Mouse (Mus musculus): Measurements from ENCODE around the gene Ano9. TPM values are rescaled to one million over a fixed set of nuclear protein-coding genes. Genes with fewer than 3 reads are reported as not detected.

Gene Ano9
- not detected in 2 replicates for polyA plus RNA-seq (2012; ENCODE audit: insufficient read depth, insufficient read length, missing spikeins)

DNA sequence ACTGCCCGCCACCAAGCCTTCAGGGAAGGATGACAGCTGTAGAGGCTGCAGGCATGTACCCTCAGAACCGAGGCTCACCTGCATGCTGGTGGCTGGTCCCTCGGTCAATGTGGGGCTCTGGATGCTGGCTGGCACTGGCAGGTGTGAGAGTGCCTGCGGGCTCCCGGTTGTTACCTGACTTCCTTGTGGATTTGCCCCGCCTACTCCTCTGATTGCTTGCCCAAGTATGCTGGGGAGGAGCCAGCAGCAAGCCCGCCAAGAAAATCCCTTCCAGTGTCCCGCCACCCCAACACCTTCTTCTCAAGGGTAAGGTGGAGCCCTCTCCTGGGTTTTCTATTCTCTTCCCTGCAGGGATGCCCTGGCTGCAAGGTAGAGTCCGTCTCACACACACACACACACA is at the start of gene Ano9:
Ano9 (minus strand) TSS at position 171 of the 400 bp plus-strand sequence.
- Histone ChIP-seq H3K4me1 (ENCODE audit: control insufficient read depth, insufficient read depth, insufficient read length, low read length) (peaks cover 6% of the 10 kb centered on the region; the same call in 1 of the 2 replicates), H3K27ac (replicated peaks; ENCODE audit: low read depth, low read length) (no peak within 1 kb of the TSS), H3K4me3 (ENCODE audit: insufficient read depth, low read depth, low read length) (no peak within 1 kb of the TSS)

DNA sequence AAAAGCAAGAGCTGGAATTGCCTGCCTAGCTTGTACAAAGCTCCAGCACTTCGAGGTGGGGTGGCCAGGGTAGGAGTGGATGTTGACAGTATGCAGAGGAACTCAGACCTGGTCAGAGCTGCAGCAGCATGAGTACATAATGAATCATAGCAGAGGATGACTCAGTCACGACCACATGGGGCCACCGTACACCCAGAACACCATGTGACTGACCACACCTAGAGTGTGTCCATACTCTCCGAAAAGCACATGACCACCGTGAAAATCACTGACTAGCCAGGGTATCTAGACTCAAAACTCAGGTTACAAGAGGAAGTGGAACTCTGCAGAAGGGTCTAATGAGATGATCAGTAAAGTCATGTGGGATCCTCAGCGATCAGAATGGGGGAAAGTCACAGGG is 47.2 kb upstream of the Ano9 start:
- Histone ChIP-seq H3K4me1 (ENCODE audit: control insufficient read depth, insufficient read depth, insufficient read length, low read length) (peaks cover 7% of the 10 kb centered on the region; the same call in 1 of the 2 replicates), H3K4me3 (ENCODE audit: insufficient read depth, low read depth, low read length) (no peak overlapping the region), H3K27ac (replicated peaks; ENCODE audit: low read depth, low read length) (no peak overlapping the region)

- peaks cover 7% of the 10 kb centered on the region; the same call in 1 of the 2 replicates for H3K4me1 ChIP-seq (ENCODE audit: control insufficient read depth, insufficient read depth, insufficient read length, low read length)
- H3K4me3 ChIP-seq (ENCODE audit: insufficient read depth, low read depth, low read length), result no peak overlapping the region
- no peak overlapping the region for H3K27ac ChIP-seq (replicated peaks; ENCODE audit: low read depth, low read length)
Observed at GRCm38 (mm10) chr7:141164397-141164796, 46.8 kb upstream of the Ano9 start.

DNA sequence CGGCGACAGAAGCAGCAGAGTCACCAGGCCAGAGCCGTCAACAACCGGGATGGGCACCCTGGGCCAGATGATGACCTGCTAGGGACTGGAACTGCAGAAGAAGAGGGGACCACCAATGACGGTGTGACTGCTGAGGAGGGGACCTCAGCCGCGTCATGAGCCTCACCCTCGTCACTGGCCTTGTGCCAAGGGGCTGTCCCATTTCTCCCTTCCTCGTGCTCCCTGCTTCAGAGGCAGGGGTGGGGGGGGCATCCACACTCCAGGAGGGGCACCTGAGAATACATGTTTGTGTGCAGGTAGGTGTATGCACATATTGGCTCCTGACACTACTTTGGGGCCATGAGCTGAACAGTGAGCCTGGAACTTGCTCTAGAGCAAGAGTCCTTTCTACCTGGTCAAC is 37.8 kb upstream of the Ano9 start:
- no peaks in the 10 kb centered on the region for H3K4me1 ChIP-seq (ENCODE audit: control insufficient read depth, insufficient read depth, insufficient read length, low read length)
- H3K27ac ChIP-seq (replicated peaks; ENCODE audit: low read depth, low read length), result no peak overlapping the region
- no peak overlapping the region for H3K4me3 ChIP-seq (ENCODE audit: insufficient read depth, low read depth, low read length)

GRCm38 (mm10) chr7:141148639-141149038 is 31.0 kb upstream of the Ano9 start:
- no peak overlapping the region for H3K4me3 ChIP-seq (ENCODE audit: insufficient read depth, low read depth, low read length)

DNA sequence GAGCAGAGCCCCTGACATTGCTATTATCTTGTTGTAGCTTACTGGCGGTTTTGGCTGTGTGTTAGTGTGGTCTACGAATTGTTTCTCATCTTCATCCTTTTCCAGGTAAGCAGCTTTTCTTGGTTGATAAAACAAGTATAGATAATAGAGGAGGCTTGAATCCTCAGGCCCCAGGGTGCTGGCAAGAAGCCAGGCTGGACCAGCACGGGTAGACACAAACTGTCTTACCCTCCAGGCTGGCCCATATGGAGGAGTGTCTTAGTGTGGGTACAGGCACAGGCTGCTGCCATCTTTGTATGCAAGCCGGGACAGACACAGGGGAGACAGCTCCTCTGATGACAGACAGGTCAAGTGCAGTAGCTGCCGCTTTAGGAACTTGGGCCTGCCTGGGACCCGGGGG is 29.4 kb upstream of the Ano9 start:
- Histone ChIP-seq H3K4me1 (ENCODE audit: control insufficient read depth, insufficient read depth, insufficient read length, low read length) (no peaks in the 10 kb centered on the region), H3K4me3 (ENCODE audit: insufficient read depth, low read depth, low read length) (no peak overlapping the region), H3K27ac (replicated peaks; ENCODE audit: low read depth, low read length) (no peak overlapping the region)

More at GRCm38 (mm10) chr7:141148639-141149038, 31.0 kb upstream of the Ano9 start:
- Histone ChIP-seq H3K27ac (replicated peaks; ENCODE audit: low read depth, low read length) (no peak overlapping the region), H3K4me1 (ENCODE audit: control insufficient read depth, insufficient read depth, insufficient read length, low read length) (no peaks in the 10 kb centered on the region)

DNA sequence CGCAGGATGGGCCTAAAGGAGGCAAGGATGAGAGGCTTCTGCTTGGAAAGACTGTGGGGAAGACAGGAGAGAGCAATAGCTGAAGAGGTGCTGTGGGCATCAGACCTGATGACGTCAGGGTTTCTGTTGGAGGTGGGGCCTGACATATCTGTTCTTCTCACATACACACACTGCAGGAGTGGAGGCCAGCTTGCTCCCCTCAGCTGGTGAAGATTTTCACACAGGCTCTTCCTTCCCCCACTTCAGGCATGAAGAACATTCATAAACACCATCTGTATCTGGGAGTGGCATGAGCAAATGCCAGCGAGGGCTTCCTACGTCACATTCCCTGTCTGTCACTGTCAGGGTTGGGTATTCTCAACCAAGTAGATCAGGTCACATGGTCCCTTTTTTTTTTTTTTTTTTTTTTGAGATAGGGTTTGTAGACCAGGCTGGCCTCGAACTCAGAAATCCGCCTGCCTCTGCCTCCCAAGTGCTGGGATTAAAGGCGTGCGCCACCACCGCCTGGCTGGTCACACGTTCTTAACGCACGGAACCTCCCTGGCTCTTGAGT is 28.5 kb upstream of the Ano9 start:
- Histone ChIP-seq H3K4me1 (ENCODE audit: control insufficient read depth, insufficient read depth, insufficient read length, low read length) (no peaks in the 10 kb centered on the region), H3K4me3 (ENCODE audit: insufficient read depth, low read depth, low read length) (no peak overlapping the region), H3K27ac (replicated peaks; ENCODE audit: low read depth, low read length) (no peak overlapping the region)

DNA sequence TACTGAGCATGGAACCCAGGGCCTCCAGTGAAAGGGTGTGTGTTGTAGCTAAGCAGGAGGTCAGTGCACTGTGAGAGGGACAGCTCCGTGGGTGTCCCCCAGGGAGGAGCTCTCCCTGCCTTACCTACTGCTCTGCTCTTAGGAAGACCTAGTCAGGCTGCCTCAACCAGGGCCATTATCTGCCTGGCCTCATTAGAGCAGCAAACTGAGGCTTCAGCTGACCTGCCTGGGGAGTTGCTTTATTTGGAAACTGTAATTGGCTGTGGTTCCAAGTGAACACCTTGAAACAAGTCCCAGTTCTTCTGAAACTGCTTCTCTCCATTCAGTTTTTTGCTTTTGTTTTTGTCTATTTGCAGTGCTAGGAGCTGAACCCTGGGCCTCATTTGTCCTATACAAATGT is 27.8 kb upstream of the Ano9 start:
- Histone ChIP-seq H3K27ac (replicated peaks; ENCODE audit: low read depth, low read length) (no peak overlapping the region), H3K4me1 (ENCODE audit: control insufficient read depth, insufficient read depth, insufficient read length, low read length) (no peaks in the 10 kb centered on the region), H3K4me3 (ENCODE audit: insufficient read depth, low read depth, low read length) (no peak overlapping the region)

DNA sequence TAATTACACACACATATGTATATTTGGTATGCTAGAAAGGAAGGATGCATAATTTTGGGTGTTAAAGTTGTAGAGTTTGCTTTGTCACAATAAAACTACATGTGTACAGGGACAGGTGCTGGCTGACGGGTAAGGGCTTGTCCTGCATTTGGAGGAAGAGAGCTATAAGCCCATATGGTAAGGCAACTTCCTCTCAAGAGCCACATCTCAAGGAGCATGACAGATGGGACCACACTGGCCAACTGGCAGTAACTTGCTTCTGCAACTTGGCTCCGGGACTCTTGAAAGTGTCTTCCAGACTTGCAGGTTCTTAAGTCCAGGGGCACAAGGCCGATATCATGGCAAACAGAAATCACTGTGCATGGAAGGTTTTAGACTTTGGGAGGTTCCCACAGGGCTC is 27.0 kb upstream of the Ano9 start:
- Histone ChIP-seq H3K4me1 (ENCODE audit: control insufficient read depth, insufficient read depth, insufficient read length, low read length) (no peaks in the 10 kb centered on the region), H3K4me3 (ENCODE audit: insufficient read depth, low read depth, low read length) (no peak overlapping the region), H3K27ac (replicated peaks; ENCODE audit: low read depth, low read length) (no peak overlapping the region)

- Histone ChIP-seq H3K27ac (replicated peaks; ENCODE audit: low read depth, low read length) (no peak overlapping the region), H3K4me3 (ENCODE audit: insufficient read depth, low read depth, low read length) (no peak overlapping the region), H3K4me1 (ENCODE audit: control insufficient read depth, insufficient read depth, insufficient read length, low read length) (no peaks in the 10 kb centered on the region)
Observed at GRCm38 (mm10) chr7:141143861-141144260, 26.3 kb upstream of the Ano9 start.

DNA sequence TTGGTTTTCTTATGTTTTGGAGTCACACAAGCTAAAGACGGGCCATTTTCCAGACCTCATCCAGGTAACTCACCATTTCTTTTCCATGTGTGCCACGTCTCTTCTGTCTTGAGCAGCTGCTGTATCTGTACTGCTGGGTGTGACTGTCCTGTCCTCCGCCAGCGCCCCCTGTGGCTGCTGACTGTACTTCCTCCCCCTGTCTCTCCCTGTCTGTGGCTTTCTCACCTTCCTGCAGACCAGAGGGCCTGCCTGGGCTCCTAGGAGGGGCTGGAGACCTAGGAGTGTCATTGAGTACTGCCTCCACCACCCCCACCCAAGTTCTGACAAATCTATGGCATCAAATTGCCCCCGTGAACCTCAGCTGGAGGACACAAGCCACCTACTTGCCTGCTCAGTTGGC is 25.5 kb upstream of the Ano9 start:
- H3K4me1 ChIP-seq (ENCODE audit: control insufficient read depth, insufficient read depth, insufficient read length, low read length), result no peaks in the 10 kb centered on the region
- no peak overlapping the region for H3K4me3 ChIP-seq (ENCODE audit: insufficient read depth, low read depth, low read length)

DNA sequence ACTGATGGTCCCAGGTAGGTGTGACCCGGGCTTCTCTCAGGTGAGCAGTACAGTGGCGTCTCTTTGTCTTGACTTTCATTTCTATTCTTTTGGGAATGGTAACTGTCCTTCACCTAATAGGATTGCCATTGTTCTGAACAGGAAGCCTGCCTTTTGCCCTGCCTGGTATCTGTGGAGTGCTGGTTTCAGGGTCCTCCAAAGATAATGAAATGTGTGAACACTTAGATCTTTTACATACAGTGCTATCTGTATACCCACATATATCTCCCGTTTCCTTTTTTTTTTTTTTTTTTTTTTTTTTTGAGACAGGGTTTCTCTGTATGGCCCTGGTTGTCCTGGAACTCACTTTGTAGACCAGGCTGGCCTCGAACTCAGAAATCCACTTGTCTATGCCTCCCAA is 23.7 kb upstream of the Ano9 start:
- Histone ChIP-seq H3K4me1 (ENCODE audit: control insufficient read depth, insufficient read depth, insufficient read length, low read length) (no peaks in the 10 kb centered on the region), H3K27ac (replicated peaks; ENCODE audit: low read depth, low read length) (no peak overlapping the region), H3K4me3 (ENCODE audit: insufficient read depth, low read depth, low read length) (no peak overlapping the region)

More for the DNA sequence above, 25.5 kb upstream of the Ano9 start:
- no peak overlapping the region for H3K27ac ChIP-seq (replicated peaks; ENCODE audit: low read depth, low read length)

DNA sequence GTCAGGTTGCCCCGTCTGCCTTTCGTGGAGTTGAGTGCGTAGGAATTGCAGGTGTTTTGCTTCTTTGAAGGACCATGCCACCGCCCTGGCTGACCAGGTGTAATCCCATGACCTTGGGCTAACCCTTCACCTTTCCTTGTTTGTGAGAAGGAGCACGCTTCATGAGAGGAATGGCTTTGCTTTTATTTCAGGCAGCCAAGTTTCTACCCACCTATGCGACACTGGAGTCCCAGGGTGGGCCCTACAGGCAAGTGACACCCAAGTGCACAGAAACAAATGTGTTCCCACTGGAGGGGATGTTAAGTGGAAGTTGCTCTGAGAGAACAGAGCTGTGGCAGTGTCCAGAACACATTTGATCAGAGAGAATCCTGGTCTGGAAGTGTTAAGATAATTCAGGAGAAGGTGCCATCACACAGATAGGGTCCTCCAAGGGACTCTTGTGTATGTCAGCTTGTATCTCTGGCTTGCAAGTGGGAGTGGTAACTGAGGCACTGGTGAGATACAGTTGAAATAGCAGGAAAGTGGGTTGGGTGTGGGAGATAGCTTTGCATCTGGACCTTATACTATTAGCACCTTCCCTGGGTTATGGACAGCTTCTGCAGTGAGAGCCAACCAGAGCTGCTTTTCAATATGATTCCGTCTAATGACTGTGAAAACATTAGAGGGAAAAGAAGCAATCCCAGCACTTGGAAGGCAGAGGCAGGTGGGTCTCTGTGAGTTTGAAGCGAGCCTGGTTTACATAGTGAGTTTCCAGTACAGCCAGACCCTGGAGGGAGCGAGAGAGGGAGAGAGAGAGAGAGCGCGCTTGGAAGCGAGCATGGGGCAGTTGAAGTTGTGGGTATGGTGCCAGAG is 14.5 kb upstream of the Ano9 start:
- peak overlapping the region; percentile 95 for H3K4me3 ChIP-seq (ENCODE audit: insufficient read depth, low read depth, low read length)
- H3K27ac ChIP-seq (replicated peaks; ENCODE audit: low read depth, low read length), result 0 out of 2 replicates have a peak overlapping the region, but pooled peaks have one; percentile 20
- H3K4me1 ChIP-seq (ENCODE audit: control insufficient read depth, insufficient read depth, insufficient read length, low read length), result peaks cover 4% of the 10 kb centered on the region; the same call in 1 of the 2 replicates

GRCm38 (mm10) chr7:141131024-141131820 is 13.6 kb upstream of the Ano9 start:
- H3K27ac ChIP-seq (replicated peaks; ENCODE audit: low read depth, low read length), result peak overlapping the region; percentile 27; the same call in 1 of the 2 replicates
- H3K4me3 ChIP-seq (ENCODE audit: insufficient read depth, low read depth, low read length), result peak overlapping the region; percentile 95
- peaks cover 4% of the 10 kb centered on the region; the same call in 1 of the 2 replicates for H3K4me1 ChIP-seq (ENCODE audit: control insufficient read depth, insufficient read depth, insufficient read length, low read length)

DNA sequence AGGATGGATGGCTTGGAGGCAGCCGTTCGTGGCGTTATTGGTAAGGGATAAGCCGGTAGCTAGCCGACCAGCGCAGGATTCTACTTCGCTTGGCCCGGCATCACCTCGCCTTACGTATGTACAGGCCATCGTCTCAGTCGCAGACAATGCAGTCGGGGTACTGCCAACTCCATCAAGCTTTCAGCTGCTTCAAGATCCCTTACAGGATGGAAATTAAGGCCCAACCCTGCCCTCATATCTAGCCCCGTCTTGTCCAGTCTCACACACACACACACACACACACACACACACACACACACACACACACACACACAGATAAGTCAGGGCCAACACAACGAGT is 5.9 kb upstream of the Ano9 start:
- peak overlapping the region; percentile 86 for H3K27ac ChIP-seq (replicated peaks; ENCODE audit: low read depth, low read length)
- peaks cover 6% of the 10 kb centered on the region; the same call in 1 of the 2 replicates for H3K4me1 ChIP-seq (ENCODE audit: control insufficient read depth, insufficient read depth, insufficient read length, low read length)
- peak overlapping the region; percentile 84 for H3K4me3 ChIP-seq (ENCODE audit: insufficient read depth, low read depth, low read length)

Measured in brown adipose tissue, adult 24 weeks (tissue).